Mouse (Mus musculus) intestine, postnatal 0 days (tissue): ENCODE data around the gene Usp36. TPM values are rescaled to one million over a fixed set of nuclear protein-coding genes. Genes with fewer than 3 reads are reported as not detected.
"Not testable (repeated sequence)": the region's sequence is repeated elsewhere in the genome, so short reads cannot be mapped to it uniquely, and the experiment has no call there.

Source experiments
- ATAC-seq: fragments of 200-750 bp; cut with Nextera tagmentation; 2 replicates; pipeline ENCODE4 v1.8.0; 2017; ENCODE audit warnings: mild to moderate bottlenecking, moderate TSS enrichment, moderate library complexity
- H3K27ac ChIP-seq: fragments of 300-500 bp; sonication (generic); 2 replicates; pipeline ENCODE4 v1.5.1; 2014; ENCODE audit warnings: mild to moderate bottlenecking, low read depth, low read length, moderate library complexity
- H3K27me3 ChIP-seq: fragments of 300-500 bp; sonication (generic); replicated peaks from 2 replicates; pipeline ENCODE4 v1.6.1; 2014; ENCODE audit warnings: low read length, mixed read lengths; ENCODE audit not compliant: control insufficient read depth, insufficient read depth
- H3K36me3 ChIP-seq: fragments of 300-500 bp; sonication (generic); 2 replicates; pipeline ENCODE4 v1.6.1; 2014; ENCODE audit warnings: mild to moderate bottlenecking, moderate library complexity; ENCODE audit not compliant: control insufficient read depth, insufficient read depth
- H3K4me1 ChIP-seq: fragments of 300-500 bp; sonication (generic); replicated peaks from 2 replicates; pipeline ENCODE4 v1.6.1; 2014; ENCODE audit warnings: antibody characterized with exemption, low read length, mixed read lengths; ENCODE audit not compliant: control insufficient read depth, insufficient read depth
- H3K4me2 ChIP-seq: fragments of 300-500 bp; sonication (generic); replicated peaks from 2 replicates; pipeline ENCODE4 v1.6.1; 2014; ENCODE audit warnings: low read depth, mild to moderate bottlenecking, moderate library complexity
- H3K4me3 ChIP-seq: fragments of 300-500 bp; sonication (generic); 2 replicates; pipeline ENCODE4 v1.5.1; 2014; ENCODE audit warnings: low read depth, low read length
- H3K9ac ChIP-seq: fragments of 300-500 bp; sonication (generic); 2 replicates; pipeline ENCODE4 v1.6.1; 2014; ENCODE audit warnings: mild to moderate bottlenecking, low read depth, low read length
- H3K9me3 ChIP-seq: fragments of 300-500 bp; sonication (generic); 2 replicates; pipeline ENCODE4 v1.6.1; 2016; ENCODE audit warnings: mixed run types; ENCODE audit not compliant: control insufficient read depth
- CTCF ChIP-seq: sonication (generic); IDR thresholded peaks from 2 replicates; pipeline ENCODE4 v1.5.1; 2016; ENCODE audit warnings: low read depth, mild to moderate bottlenecking, control low read depth, antibody characterized with exemption, moderate library complexity
- WGBS: fragments of 180-500 bp; shearing (Covaris S2); extraction: QIAGEN DNeasy Blood & Tissue Kit; methylation state at CpG from one replicate; pipeline ENCODE4 v1.1.7; 2014; 5-methylcytosine and 5-hydroxymethylcytosine counted together
- polyA plus RNA-seq: library from polyadenylated mRNA; unstranded; fragments of >200 nt; fragmentation: Nextera tagmentation; extraction: Ambion mirVana; gene quantifications from 2 replicates; pipeline ENCODE4 v1.2.1, GENCODE M21; 2015

The Usp36 gene
- polyA plus RNA-seq, 1 experiment from 2014 or later, result 6.0 TPM

- Histone ChIP-seq H3K27me3 (no peaks in the 10 kb centered on the region), H3K36me3 (peaks cover 4% of the 10 kb centered on the region), H3K9ac (no peak overlapping the region), H3K4me2 (no peak overlapping the region), H3K4me3 (no peak overlapping the region), H3K4me1 (no peaks in the 10 kb centered on the region), H3K27ac (no peak overlapping the region), H3K9me3 (no peaks in the 10 kb centered on the region)
- WGBS, result 58% methylated on average over 6 of the region's 6 CpGs
- ATAC-seq, result peak; percentile 43; the same call in 1 of the 2 replicates
- TF ChIP-seq CTCF, result no peak
These were observed 22.2 kb upstream of the Usp36 start for GRCm38 (mm10) chr11:118312132-118312723.

DNA sequence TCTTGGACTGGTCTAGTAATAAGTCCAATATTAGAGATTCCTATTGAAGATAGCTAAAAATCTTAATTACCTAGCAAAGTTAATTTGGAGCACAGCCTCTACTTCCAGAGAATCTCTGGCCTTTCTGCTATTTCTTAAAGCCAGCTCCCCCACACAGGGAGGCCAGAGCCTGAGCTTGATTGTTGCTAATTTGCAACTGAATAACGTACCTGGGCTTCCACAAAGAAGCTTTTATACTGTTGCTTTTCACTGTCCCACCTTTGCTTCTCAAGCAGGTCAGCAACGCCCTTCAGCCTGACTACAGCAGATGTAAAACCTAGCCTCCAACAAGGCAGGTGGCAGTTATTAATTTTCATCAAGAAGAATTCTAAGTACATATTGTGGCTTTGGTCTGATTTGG, 17.9 kb upstream of the Usp36 start:
- not testable (repeated sequence) for ATAC-seq, H3K27me3 ChIP-seq, H3K4me1 ChIP-seq, H3K27ac ChIP-seq, H3K9me3 ChIP-seq, H3K4me2 ChIP-seq, H3K4me3 ChIP-seq, H3K36me3 ChIP-seq, H3K9ac ChIP-seq
- 85% methylated on average over 2 of the region's 2 CpGs for WGBS

GRCm38 (mm10) chr11:118303959-118304358, 13.9 kb upstream of the Usp36 start:
- H3K4me2 ChIP-seq, H3K36me3 ChIP-seq, H3K9ac ChIP-seq, H3K27ac ChIP-seq, H3K4me3 ChIP-seq, H3K27me3 ChIP-seq, H3K4me1 ChIP-seq, ATAC-seq, H3K9me3 ChIP-seq: not testable (repeated sequence)
- WGBS, result 64% methylated on average over 4 of the region's 4 CpGs

DNA sequence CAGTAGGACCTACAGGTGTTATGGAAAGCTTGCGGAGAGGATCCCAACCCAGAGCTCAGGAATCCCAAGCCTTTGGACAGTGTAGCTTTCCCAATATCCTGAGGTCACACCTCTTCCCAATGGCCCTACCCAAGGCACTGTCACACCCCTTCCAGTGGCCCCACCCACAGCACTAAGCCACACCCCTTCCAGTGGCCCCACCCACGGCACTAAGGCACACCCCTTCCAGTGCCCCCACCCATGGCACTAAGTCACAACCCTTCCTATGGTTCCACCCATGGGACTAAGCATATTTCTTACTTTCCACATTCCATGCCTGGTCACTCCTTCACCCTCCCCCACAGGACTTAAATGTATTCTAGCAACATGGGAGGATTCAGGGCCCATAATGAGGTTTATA, 8.8 kb upstream of the Usp36 start:
- no peaks in the 10 kb centered on the region for H3K27me3 ChIP-seq
- 59% methylated on average over 2 of the region's 2 CpGs for WGBS
- ATAC-seq, result no peak
- no peak overlapping the region for H3K4me3 ChIP-seq
- H3K4me2 ChIP-seq, result no peak overlapping the region
- H3K9me3 ChIP-seq, result no peaks in the 10 kb centered on the region
- H3K27ac ChIP-seq, result no peak overlapping the region
- TF ChIP-seq CTCF, result no peak
- H3K9ac ChIP-seq, result no peak overlapping the region
- H3K4me1 ChIP-seq, result no peaks in the 10 kb centered on the region
- H3K36me3 ChIP-seq, result no peaks in the 10 kb centered on the region

- no peak overlapping the region for H3K4me3 ChIP-seq
- H3K9ac ChIP-seq, result no peak overlapping the region
- H3K36me3 ChIP-seq, result no peaks in the 10 kb centered on the region
- TF ChIP-seq CTCF, result peak; percentile 23; the same call in 1 of the 2 replicates
- no peaks in the 10 kb centered on the region for H3K4me1 ChIP-seq
- no peak overlapping the region for H3K4me2 ChIP-seq
- ATAC-seq, result no peak
- no peak overlapping the region for H3K27ac ChIP-seq
- H3K27me3 ChIP-seq, result no peaks in the 10 kb centered on the region
- WGBS, result 98% methylated on average over 3 of the region's 3 CpGs
- no peaks in the 10 kb centered on the region for H3K9me3 ChIP-seq
These were observed 7.9 kb upstream of the Usp36 start for GRCm38 (mm10) chr11:118297967-118298366.

- no peak for ATAC-seq
- H3K9ac ChIP-seq, result no peak overlapping the region
- 84% methylated on average over 2 of the region's 2 CpGs for WGBS
- H3K27me3 ChIP-seq, result no peaks in the 10 kb centered on the region
- no peak overlapping the region for H3K4me3 ChIP-seq
- no peaks in the 10 kb centered on the region for H3K9me3 ChIP-seq
- no peak for TF ChIP-seq CTCF
- no peaks in the 10 kb centered on the region for H3K4me1 ChIP-seq
- no peak overlapping the region for H3K4me2 ChIP-seq
- no peak overlapping the region for H3K27ac ChIP-seq
- H3K36me3 ChIP-seq, result no peaks in the 10 kb centered on the region
These were observed 5.0 kb upstream of the Usp36 start for GRCm38 (mm10) chr11:118295026-118295425.

- no peaks in the 10 kb centered on the region for H3K36me3 ChIP-seq
- no peak overlapping the region for H3K4me3 ChIP-seq
- ATAC-seq, result no peak
- H3K4me1 ChIP-seq, result peaks cover 6% of the 10 kb centered on the region; the same call in 1 of the 2 replicates
- H3K4me2 ChIP-seq, result no peak overlapping the region
- no peak for TF ChIP-seq CTCF
- no peak overlapping the region for H3K9ac ChIP-seq
- H3K27ac ChIP-seq, result no peak overlapping the region
- 58% methylated on average over 6 of the region's 6 CpGs for WGBS
- no peaks in the 10 kb centered on the region for H3K27me3 ChIP-seq
- H3K9me3 ChIP-seq, result no peaks in the 10 kb centered on the region
These were observed 2.6 kb upstream of the Usp36 start for GRCm38 (mm10) chr11:118292671-118293070.
